Mouse (Mus musculus): ENCODE results near the gene Esrrg.

DNA sequence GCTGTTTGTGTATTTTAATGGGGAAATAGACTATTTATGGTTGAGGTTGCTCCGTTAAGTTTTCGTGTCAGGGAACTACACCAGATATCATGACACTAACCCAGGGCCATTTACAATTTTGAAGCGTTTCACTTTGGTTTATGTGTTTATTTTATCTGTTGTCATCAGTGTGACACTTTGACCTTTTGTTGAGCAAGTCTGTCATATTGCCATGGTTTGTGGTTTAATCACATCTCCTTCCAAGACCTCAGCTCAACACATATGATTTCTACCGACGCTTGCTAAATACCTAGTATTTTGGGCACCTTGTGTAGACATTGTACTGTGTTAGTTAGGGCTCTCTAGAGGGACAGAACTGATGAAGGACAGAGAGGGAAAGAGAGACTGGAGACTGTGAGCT is 210.8 kb downstream of the Esrrg start:
- TF ChIP-seq GATA1 (IDR thresholded peaks at IDR 0.05; ENCODE audit: borderline replicate concordance, low read length) (no peak), FLI1 (IDR thresholded peaks at IDR 0.05; ENCODE audit: low read length) (no peak)

Data from megakaryocyte, embryonic 14.5 days (primary cell).